Mouse (Mus musculus) small intestine, adult 2 months (tissue): ENCODE measurements at regions not wholly inside any gene's neighbourhood (a gene's known extent, or its start where the extent isn't known, plus 50 kb on each side); places are given as distances from the start of the nearest gene placed in this dataset.
"Not testable (repeated sequence)": the region's sequence is repeated elsewhere in the genome, so short reads cannot be mapped to it uniquely, and the experiment has no call there.

ENCODE experiments used
- H3K27ac ChIP-seq: fragments of 200-500 bp; 2 replicates; pipeline ENCODE4 v1.5.1; 2012; ENCODE audit warnings: low read depth, low read length, control low read depth, inconsistent platforms; ENCODE audit not compliant: insufficient read depth
- H3K27me3 ChIP-seq: fragments of 200-500 bp; 2 replicates; pipeline ENCODE4 v1.6.1; 2012; ENCODE audit warnings: mild to moderate bottlenecking, moderate library complexity, low read length, inconsistent platforms; ENCODE audit not compliant: control insufficient read depth, insufficient read depth
- H3K36me3 ChIP-seq: fragments of 200-500 bp; 2 replicates; pipeline ENCODE4 v1.6.1; 2012; ENCODE audit warnings: mild to moderate bottlenecking, low read length, control low read depth, inconsistent platforms; ENCODE audit not compliant: control insufficient read depth, insufficient read depth
- H3K4me1 ChIP-seq: fragments of 200-500 bp; 2 replicates; pipeline ENCODE4 v1.6.1; 2012; ENCODE audit warnings: low read length, inconsistent platforms, mixed read lengths; ENCODE audit not compliant: control insufficient read depth, insufficient read depth, insufficient read length
- H3K4me3 ChIP-seq: fragments of 200-500 bp; 2 replicates; pipeline ENCODE4 v1.5.1; 2012; ENCODE audit warnings: low read depth, mild to moderate bottlenecking, control low read depth, inconsistent platforms, low read length, moderate library complexity
- CTCF ChIP-seq: fragments of 200-500 bp; IDR thresholded peaks from 2 replicates; pipeline ENCODE4 v1.5.1; 2012; ENCODE audit warnings: low read depth, mild to moderate bottlenecking, control low read depth, inconsistent platforms, low read length, moderate library complexity, mixed read lengths; ENCODE audit not compliant: insufficient replicate concordance, insufficient read length; ENCODE audit errors: extremely low read depth
- POLR2A ChIP-seq: fragments of 200-500 bp; IDR thresholded peaks from 2 replicates; pipeline ENCODE4 v1.6.1; 2012; ENCODE audit warnings: low read depth, mild to moderate bottlenecking, control low read depth, inconsistent platforms, low read length, moderate library complexity
- WGBS: fragments of 180-500 bp; shearing (Covaris S2); methylation state at CpG from one replicate; pipeline ENCODE4 v1.1.7; 2018; 5-methylcytosine and 5-hydroxymethylcytosine counted together

DNA sequence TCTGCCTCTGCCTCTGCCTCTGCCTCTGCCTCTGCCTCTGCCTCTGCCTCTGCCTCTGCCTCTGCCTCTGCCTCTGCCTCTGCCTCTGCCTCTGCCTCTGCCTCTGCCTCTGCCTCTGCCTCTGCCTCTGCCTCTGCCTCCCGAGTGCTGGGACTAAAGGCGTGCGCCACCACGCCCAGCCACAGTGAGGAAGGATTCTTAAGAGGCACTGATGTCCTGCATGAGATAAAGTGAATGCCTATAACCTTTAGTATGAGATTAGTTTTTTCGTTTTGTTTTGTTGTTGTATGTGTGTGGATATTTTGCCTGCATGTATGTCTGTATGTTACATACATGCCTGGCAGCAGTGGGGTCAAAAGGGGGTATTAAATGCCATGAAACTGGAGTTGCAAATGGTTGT, 63.2 kb downstream of the Hlx start:
- H3K4me1 ChIP-seq, H3K27me3 ChIP-seq, H3K4me3 ChIP-seq, H3K36me3 ChIP-seq, H3K27ac ChIP-seq: not testable (repeated sequence)
- WGBS = 72% methylated on average over 5 of the region's 5 CpGs

GRCm38 (mm10) chr1:184668428-184668827, 64.0 kb downstream of the Hlx start:
- no peak for TF ChIP-seq POLR2A
- TF ChIP-seq CTCF = no peak
- Histone ChIP-seq H3K27ac (no peak overlapping the region), H3K27me3 (no peaks in the 10 kb centered on the region), H3K4me1 (no peaks in the 10 kb centered on the region), H3K36me3 (no peaks in the 10 kb centered on the region), H3K4me3 (no peak overlapping the region)
- WGBS = 94% methylated on average over 1 of the region's 1 CpGs

- Histone ChIP-seq H3K27me3 (no peaks in the 10 kb centered on the region), H3K4me1 (no peaks in the 10 kb centered on the region), H3K27ac (no peak overlapping the region), H3K36me3 (no peaks in the 10 kb centered on the region), H3K4me3 (no peak overlapping the region)
- WGBS = 51% methylated on average over 2 of the region's 2 CpGs
- TF ChIP-seq POLR2A (no peak), CTCF (no peak)
Observed at GRCm38 (mm10) chr1:184668022-184668421, 64.4 kb downstream of the Hlx start.

GRCm38 (mm10) chr1:184665243-184665642, 67.2 kb downstream of the Hlx start:
- TF ChIP-seq CTCF (no peak), POLR2A (no peak)
- Histone ChIP-seq H3K36me3 (no peaks in the 10 kb centered on the region), H3K27me3 (no peaks in the 10 kb centered on the region), H3K27ac (no peak overlapping the region), H3K4me3 (no peak overlapping the region), H3K4me1 (no peaks in the 10 kb centered on the region)
- WGBS = 78% methylated on average over 12 of the region's 12 CpGs

DNA sequence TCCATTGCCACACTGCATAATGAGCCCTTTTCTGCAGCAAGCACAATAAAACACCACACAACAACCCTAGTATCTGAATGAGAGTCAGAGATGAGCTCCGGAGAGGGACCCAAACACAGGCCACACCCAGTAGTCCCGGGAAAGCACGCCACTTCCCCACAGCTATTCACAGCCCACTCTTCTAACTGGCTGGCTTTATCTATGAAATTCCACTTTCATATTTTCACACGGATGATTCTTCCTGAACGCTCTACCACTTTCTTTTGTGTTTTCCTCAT, 68.4 kb downstream of the Hlx start:
- WGBS = 22% methylated on average over 5 of the region's 5 CpGs
- Histone ChIP-seq H3K27me3 (no peaks in the 10 kb centered on the region), H3K27ac (no peak overlapping the region), H3K4me1 (no peaks in the 10 kb centered on the region), H3K36me3 (no peaks in the 10 kb centered on the region), H3K4me3 (no peak overlapping the region)
- no peak for TF ChIP-seq POLR2A
- no peak for TF ChIP-seq CTCF

GRCm38 (mm10) chr1:184663300-184664097, 68.9 kb downstream of the Hlx start:
- no peaks in the 10 kb centered on the region for H3K36me3 ChIP-seq
- WGBS = 26% methylated on average over 14 of the region's 14 CpGs
- no peaks in the 10 kb centered on the region for H3K27me3 ChIP-seq
- H3K27ac ChIP-seq = no peak overlapping the region
- no peak overlapping the region for H3K4me3 ChIP-seq
- no peaks in the 10 kb centered on the region for H3K4me1 ChIP-seq
- TF ChIP-seq POLR2A = no peak
- TF ChIP-seq CTCF = no peak

- Histone ChIP-seq H3K27ac (no peak overlapping the region), H3K27me3 (no peaks in the 10 kb centered on the region), H3K36me3 (no peaks in the 10 kb centered on the region), H3K4me1 (no peaks in the 10 kb centered on the region), H3K4me3 (no peak overlapping the region)
- no peak for TF ChIP-seq CTCF
- no peak for TF ChIP-seq POLR2A
- 81% methylated on average over 4 of the region's 4 CpGs for WGBS
Observed at GRCm38 (mm10) chr1:184650541-184651105, 81.8 kb downstream of the Hlx start.

DNA sequence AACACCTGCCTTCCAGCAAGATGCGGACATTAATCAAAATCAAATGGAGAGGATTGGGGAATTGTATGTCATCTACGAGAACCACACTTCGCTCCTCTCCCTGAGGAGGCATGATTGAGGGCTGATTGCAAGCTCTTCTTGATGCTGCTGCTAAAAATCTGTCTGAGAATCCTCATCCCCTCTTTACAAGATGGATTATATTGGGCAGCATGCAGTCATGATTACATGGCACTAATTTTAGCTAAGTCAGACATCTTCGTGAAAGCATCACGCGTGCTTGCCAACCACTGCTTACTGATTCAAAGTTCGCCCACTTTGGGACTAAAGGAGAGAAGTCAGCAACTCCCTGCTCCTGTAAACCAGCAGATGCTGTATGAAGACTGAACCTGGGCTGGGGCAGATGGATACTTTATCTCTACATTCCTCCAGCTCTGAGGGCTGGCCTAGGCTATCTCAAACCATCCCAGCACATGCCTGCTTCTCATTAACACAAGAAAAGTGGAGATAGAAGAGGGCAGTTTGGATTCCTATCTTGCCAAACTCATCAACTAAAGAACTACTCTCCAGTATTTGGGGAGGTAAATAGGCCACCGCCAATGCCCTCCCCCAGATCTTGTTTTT, 84.4 kb downstream of the Hlx start:
- H3K27me3 ChIP-seq = no peaks in the 10 kb centered on the region
- H3K4me3 ChIP-seq = no peak overlapping the region
- H3K27ac ChIP-seq = no peak overlapping the region
- TF ChIP-seq CTCF (no peak), POLR2A (no peak)
- H3K4me1 ChIP-seq = no peaks in the 10 kb centered on the region
- 93% methylated on average over 8 of the region's 8 CpGs for WGBS
- H3K36me3 ChIP-seq = no peaks in the 10 kb centered on the region
